Mouse (Mus musculus): ENCODE results near the gene Kcns1.
"Not testable (repeated sequence)": the region's sequence is repeated elsewhere in the genome, so short reads cannot be mapped to it uniquely, and the experiment has no call there.

The Kcns1 gene

GRCm38 (mm10) chr2:164170902-164171301 lies at the start of gene Kcns1:
TSS of gene Kcns1 (minus strand) at chr2:164171113.
- no peak for DNase-seq (ENCODE audit: extremely low read depth, insufficient read length, low spot score)

GRCm38 (mm10) chr2:164219295-164219694 lies 48.4 kb upstream of the Kcns1 start:
- no peak for DNase-seq (ENCODE audit: extremely low read depth, insufficient read length, low spot score)

- no peak for DNase-seq (ENCODE audit: extremely low read depth, insufficient read length, low spot score)
Observed at GRCm38 (mm10) chr2:164212711-164213110, 41.8 kb upstream of the Kcns1 start.

GRCm38 (mm10) chr2:164210892-164211291 lies 40.0 kb upstream of the Kcns1 start:
- DNase-seq (ENCODE audit: extremely low read depth, insufficient read length, low spot score): no peak

GRCm38 (mm10) chr2:164206676-164207075 lies 35.8 kb upstream of the Kcns1 start:
- no peak for DNase-seq (ENCODE audit: extremely low read depth, insufficient read length, low spot score)

GRCm38 (mm10) chr2:164206011-164206410 lies 35.1 kb upstream of the Kcns1 start:
- not testable (repeated sequence) for DNase-seq (ENCODE audit: extremely low read depth, insufficient read length, low spot score)

- DNase-seq (ENCODE audit: extremely low read depth, insufficient read length, low spot score): no peak
Observed at GRCm38 (mm10) chr2:164199626-164200327, 28.9 kb upstream of the Kcns1 start, which contains the start of gene Wfdc15a. TSS of gene Wfdc15a (minus strand) at chr2:164200130.

- no peak for DNase-seq (ENCODE audit: extremely low read depth, insufficient read length, low spot score)
Observed at GRCm38 (mm10) chr2:164196700-164196990, 25.7 kb upstream of the Kcns1 start.

- no peak for DNase-seq (ENCODE audit: extremely low read depth, insufficient read length, low spot score)
Observed at GRCm38 (mm10) chr2:164195971-164196699, 25.2 kb upstream of the Kcns1 start.

- no peak for DNase-seq (ENCODE audit: extremely low read depth, insufficient read length, low spot score)
Observed at GRCm38 (mm10) chr2:164194959-164195630, 24.2 kb upstream of the Kcns1 start.

GRCm38 (mm10) chr2:164192279-164192678 lies 21.4 kb upstream of the Kcns1 start:
- no peak for DNase-seq (ENCODE audit: extremely low read depth, insufficient read length, low spot score)

- no peak for DNase-seq (ENCODE audit: extremely low read depth, insufficient read length, low spot score)
Observed at GRCm38 (mm10) chr2:164190576-164190975, 19.7 kb upstream of the Kcns1 start, which contains the start of gene Wfdc12. TSS of gene Wfdc12 (minus strand) at chr2:164190608.

GRCm38 (mm10) chr2:164188722-164189121 lies 17.8 kb upstream of the Kcns1 start:
- DNase-seq (ENCODE audit: extremely low read depth, insufficient read length, low spot score): no peak

GRCm38 (mm10) chr2:164184145-164184719 lies 13.3 kb upstream of the Kcns1 start:
- no peak for DNase-seq (ENCODE audit: extremely low read depth, insufficient read length, low spot score)

GRCm38 (mm10) chr2:164183340-164183739 lies 12.4 kb upstream of the Kcns1 start:
- no peak for DNase-seq (ENCODE audit: extremely low read depth, insufficient read length, low spot score)

- DNase-seq (ENCODE audit: extremely low read depth, insufficient read length, low spot score): no peak
Observed at GRCm38 (mm10) chr2:164182692-164183255, 11.9 kb upstream of the Kcns1 start, which contains the start of gene Wfdc5. TSS of gene Wfdc5 (minus strand) at chr2:164182742.

GRCm38 (mm10) chr2:164180770-164181169 lies 9.9 kb upstream of the Kcns1 start:
- no peak for DNase-seq (ENCODE audit: extremely low read depth, insufficient read length, low spot score)

- no peak for DNase-seq (ENCODE audit: extremely low read depth, insufficient read length, low spot score)
Observed at GRCm38 (mm10) chr2:164180124-164180523, 9.2 kb upstream of the Kcns1 start.

- no peak for DNase-seq (ENCODE audit: extremely low read depth, insufficient read length, low spot score)
Observed at GRCm38 (mm10) chr2:164177831-164178230, 6.9 kb upstream of the Kcns1 start.

GRCm38 (mm10) chr2:164175850-164176249 lies 4.9 kb upstream of the Kcns1 start:
- no peak for DNase-seq (ENCODE audit: extremely low read depth, insufficient read length, low spot score)
